Mouse (Mus musculus): Measurements from ENCODE around the gene Tmem266. TPM values are rescaled to one million over a fixed set of nuclear protein-coding genes. Genes with fewer than 3 reads are reported as not detected.

Gene Tmem266
- polyA plus RNA-seq, 1 experiment from 2014 or later: 0.20 TPM

DNA sequence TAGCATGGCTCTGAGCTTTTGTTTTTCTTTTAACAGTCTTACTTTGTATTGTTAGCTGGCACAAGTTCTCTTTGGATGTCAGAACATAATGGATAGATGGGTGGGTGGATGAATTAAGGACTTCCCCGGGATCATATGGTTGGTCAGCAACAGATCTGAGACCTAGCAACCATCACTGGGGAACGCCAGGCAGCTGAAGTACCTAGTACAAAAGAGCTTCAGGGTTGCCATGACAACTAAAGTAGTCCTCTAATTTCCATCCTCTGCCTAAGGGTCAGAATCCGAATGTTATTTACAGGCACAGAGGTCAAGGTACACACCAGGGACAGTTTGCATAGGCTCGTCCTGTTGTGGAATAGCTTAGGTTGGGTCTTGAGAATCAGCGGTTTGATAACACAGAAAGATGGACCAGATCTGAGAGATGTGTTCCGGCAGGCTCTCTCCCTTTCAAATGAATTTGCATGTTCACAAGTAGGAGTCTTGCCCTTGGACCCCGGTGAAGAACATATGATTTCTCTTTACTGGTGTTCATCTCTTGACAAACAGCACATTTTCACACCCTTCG lies 28.6 kb downstream of the Tmem266 start:
- Histone ChIP-seq H3K27me3 (ENCODE audit: control insufficient read depth, insufficient read depth, low read depth, low read length) (no peaks in the 10 kb centered on the region), H3K4me1 (replicated peaks; ENCODE audit: control insufficient read depth, insufficient read depth, low read length) (no peaks in the 10 kb centered on the region), H3K4me2 (ENCODE audit: low read depth, low read length) (no peak overlapping the region), H3K4me3 (ENCODE audit: low read length) (no peak overlapping the region), H3K9ac (ENCODE audit: low read length) (no peak overlapping the region), H3K36me3 (ENCODE audit: control insufficient read depth, insufficient read depth, low read length) (no peaks in the 10 kb centered on the region), H3K9me3 (ENCODE audit: control insufficient read depth, low read length) (no peaks in the 10 kb centered on the region), H3K27ac (ENCODE audit: low read length) (no peak overlapping the region)
- no peak for ATAC-seq (ENCODE audit: low read depth)
- 52% methylated on average over 8 of the region's 8 CpGs for WGBS

DNA sequence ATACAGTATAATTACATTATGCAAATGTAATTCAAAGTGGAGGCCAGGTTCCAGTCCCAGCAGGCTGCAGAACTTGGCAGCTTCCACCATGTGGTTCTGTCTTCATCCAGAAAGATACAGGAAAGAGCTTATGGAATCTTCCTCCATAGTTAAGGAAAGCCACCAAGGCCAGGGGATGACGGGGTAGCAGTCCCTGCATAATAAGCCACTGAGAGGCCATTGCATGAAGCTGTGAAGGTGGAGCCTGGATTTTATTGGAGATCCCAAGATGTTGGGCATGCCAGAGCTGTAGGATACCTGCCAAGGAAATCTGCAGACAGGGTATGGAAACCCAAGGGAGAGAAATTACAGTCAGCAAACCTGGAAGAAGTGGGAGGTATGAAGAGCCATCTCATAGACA lies 30.5 kb downstream of the Tmem266 start:
- WGBS: 80% methylated on average over 1 of the region's 1 CpGs
- no peaks in the 10 kb centered on the region for H3K27me3 ChIP-seq (ENCODE audit: control insufficient read depth, insufficient read depth, low read depth, low read length)

DNA sequence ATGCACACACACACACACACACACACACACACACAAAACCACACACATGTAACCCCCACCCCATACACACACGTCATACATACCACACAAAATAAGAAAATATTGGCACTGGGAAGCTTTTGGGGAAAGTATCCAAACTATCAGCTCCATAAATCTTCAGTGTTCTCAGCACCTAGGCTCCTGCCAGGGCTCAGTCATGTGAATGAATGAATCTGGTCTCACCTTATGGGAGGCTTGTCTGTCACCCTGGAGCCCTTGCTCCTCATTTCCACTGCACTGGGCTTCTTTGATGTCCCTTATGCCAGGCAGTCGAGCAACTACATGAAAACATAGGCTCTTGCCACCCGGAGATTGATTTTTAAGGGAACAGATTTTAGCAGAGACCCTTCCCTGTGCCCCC lies 33.7 kb downstream of the Tmem266 start:
- Histone ChIP-seq H3K9ac (ENCODE audit: low read length) (no peak overlapping the region), H3K27me3 (ENCODE audit: control insufficient read depth, insufficient read depth, low read depth, low read length) (no peaks in the 10 kb centered on the region), H3K4me3 (ENCODE audit: low read length) (no peak overlapping the region), H3K27ac (ENCODE audit: low read length) (no peak overlapping the region), H3K9me3 (ENCODE audit: control insufficient read depth, low read length) (no peaks in the 10 kb centered on the region), H3K4me1 (replicated peaks; ENCODE audit: control insufficient read depth, insufficient read depth, low read length) (no peaks in the 10 kb centered on the region), H3K4me2 (ENCODE audit: low read depth, low read length) (no peak overlapping the region), H3K36me3 (ENCODE audit: control insufficient read depth, insufficient read depth, low read length) (no peaks in the 10 kb centered on the region)
- ATAC-seq (ENCODE audit: low read depth): no peak
- 76% methylated on average over 3 of the region's 3 CpGs for WGBS

More for the DNA sequence above, 30.5 kb downstream of the Tmem266 start:
- Histone ChIP-seq H3K36me3 (ENCODE audit: control insufficient read depth, insufficient read depth, low read length) (no peaks in the 10 kb centered on the region), H3K4me2 (ENCODE audit: low read depth, low read length) (no peak overlapping the region), H3K4me3 (ENCODE audit: low read length) (no peak overlapping the region), H3K27ac (ENCODE audit: low read length) (no peak overlapping the region), H3K9me3 (ENCODE audit: control insufficient read depth, low read length) (no peaks in the 10 kb centered on the region), H3K9ac (ENCODE audit: low read length) (no peak overlapping the region), H3K4me1 (replicated peaks; ENCODE audit: control insufficient read depth, insufficient read depth, low read length) (no peaks in the 10 kb centered on the region)
- no peak for ATAC-seq (ENCODE audit: low read depth)

DNA sequence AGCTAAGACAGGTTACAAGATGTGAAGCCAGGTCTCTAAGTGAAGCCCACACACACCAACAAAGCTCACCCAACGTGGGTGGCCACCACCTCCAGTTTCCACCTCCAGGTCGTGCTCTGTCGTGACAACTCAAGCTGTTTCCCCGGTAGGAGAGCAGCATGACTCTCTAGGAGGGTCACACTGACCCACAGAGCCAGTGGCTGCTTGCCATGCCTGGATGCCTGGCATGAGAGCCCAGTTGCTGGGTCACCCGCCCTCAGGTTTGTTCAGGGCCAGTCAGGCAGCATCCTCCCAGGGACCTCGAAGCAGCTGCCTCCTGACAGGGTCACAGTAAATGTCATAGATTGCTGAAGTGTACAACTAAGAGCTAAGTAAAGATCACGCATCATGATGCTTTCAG lies 34.1 kb downstream of the Tmem266 start:
- H3K4me2 ChIP-seq (ENCODE audit: low read depth, low read length): no peak overlapping the region
- WGBS: 41% methylated on average over 7 of the region's 7 CpGs
- ATAC-seq (ENCODE audit: low read depth): no peak
- no peak overlapping the region for H3K9ac ChIP-seq (ENCODE audit: low read length)
- no peak overlapping the region for H3K27ac ChIP-seq (ENCODE audit: low read length)
- no peaks in the 10 kb centered on the region for H3K9me3 ChIP-seq (ENCODE audit: control insufficient read depth, low read length)
- no peaks in the 10 kb centered on the region for H3K27me3 ChIP-seq (ENCODE audit: control insufficient read depth, insufficient read depth, low read depth, low read length)
- H3K4me1 ChIP-seq (replicated peaks; ENCODE audit: control insufficient read depth, insufficient read depth, low read length): no peaks in the 10 kb centered on the region
- H3K4me3 ChIP-seq (ENCODE audit: low read length): no peak overlapping the region
- no peaks in the 10 kb centered on the region for H3K36me3 ChIP-seq (ENCODE audit: control insufficient read depth, insufficient read depth, low read length)

DNA sequence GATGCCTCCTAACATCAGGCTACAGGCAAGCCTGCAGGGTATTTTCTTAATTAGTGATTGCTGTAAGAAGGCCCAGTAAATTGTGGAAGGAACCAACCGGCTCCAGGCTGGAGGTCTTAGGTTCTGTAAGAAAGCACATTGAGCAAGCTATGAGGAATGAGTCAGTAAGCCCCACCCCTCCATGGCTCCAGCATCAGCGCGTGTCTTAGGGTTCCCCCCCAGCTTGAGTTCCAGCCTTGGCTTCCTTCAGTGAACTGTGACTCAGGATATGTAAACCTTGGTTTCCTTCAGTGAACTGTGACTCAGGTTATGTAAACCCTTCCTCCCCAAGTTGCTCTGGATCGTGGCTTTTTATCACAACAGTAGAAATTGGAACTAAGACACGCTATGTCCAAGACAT lies 35.3 kb downstream of the Tmem266 start:
- Histone ChIP-seq H3K4me3 (ENCODE audit: low read length) (no peak overlapping the region), H3K9me3 (ENCODE audit: control insufficient read depth, low read length) (no peaks in the 10 kb centered on the region), H3K27me3 (ENCODE audit: control insufficient read depth, insufficient read depth, low read depth, low read length) (no peaks in the 10 kb centered on the region), H3K4me1 (replicated peaks; ENCODE audit: control insufficient read depth, insufficient read depth, low read length) (no peaks in the 10 kb centered on the region), H3K9ac (ENCODE audit: low read length) (no peak overlapping the region), H3K36me3 (ENCODE audit: control insufficient read depth, insufficient read depth, low read length) (no peaks in the 10 kb centered on the region), H3K27ac (ENCODE audit: low read length) (no peak overlapping the region), H3K4me2 (ENCODE audit: low read depth, low read length) (no peak overlapping the region)
- 31% methylated on average over 5 of the region's 5 CpGs for WGBS
- ATAC-seq (ENCODE audit: low read depth): no peak

DNA sequence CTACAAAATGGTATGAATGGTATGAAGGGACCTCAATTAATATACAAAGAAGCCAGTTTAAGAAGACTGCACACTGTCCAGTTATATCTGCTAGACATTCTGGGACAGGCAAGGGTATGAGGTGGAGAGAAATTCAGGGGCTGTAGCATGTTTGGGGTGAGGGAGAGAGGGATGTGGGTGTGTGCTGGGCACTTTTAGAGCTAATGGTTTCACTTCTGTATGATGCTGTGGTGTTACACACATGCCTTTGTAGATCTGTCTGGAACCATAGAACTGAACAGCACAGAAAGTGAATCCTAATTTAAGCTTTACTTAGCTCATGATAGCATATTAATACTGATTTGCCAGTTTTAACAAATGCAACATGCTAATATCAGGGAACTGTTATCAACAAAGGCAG lies 37.0 kb downstream of the Tmem266 start:
- ATAC-seq (ENCODE audit: low read depth): no peak
- Histone ChIP-seq H3K27ac (ENCODE audit: low read length) (no peak overlapping the region), H3K9ac (ENCODE audit: low read length) (no peak overlapping the region), H3K4me2 (ENCODE audit: low read depth, low read length) (no peak overlapping the region), H3K9me3 (ENCODE audit: control insufficient read depth, low read length) (no peaks in the 10 kb centered on the region), H3K36me3 (ENCODE audit: control insufficient read depth, insufficient read depth, low read length) (no peaks in the 10 kb centered on the region), H3K4me1 (replicated peaks; ENCODE audit: control insufficient read depth, insufficient read depth, low read length) (no peaks in the 10 kb centered on the region), H3K4me3 (ENCODE audit: low read length) (no peak overlapping the region), H3K27me3 (ENCODE audit: control insufficient read depth, insufficient read depth, low read depth, low read length) (no peaks in the 10 kb centered on the region)

DNA sequence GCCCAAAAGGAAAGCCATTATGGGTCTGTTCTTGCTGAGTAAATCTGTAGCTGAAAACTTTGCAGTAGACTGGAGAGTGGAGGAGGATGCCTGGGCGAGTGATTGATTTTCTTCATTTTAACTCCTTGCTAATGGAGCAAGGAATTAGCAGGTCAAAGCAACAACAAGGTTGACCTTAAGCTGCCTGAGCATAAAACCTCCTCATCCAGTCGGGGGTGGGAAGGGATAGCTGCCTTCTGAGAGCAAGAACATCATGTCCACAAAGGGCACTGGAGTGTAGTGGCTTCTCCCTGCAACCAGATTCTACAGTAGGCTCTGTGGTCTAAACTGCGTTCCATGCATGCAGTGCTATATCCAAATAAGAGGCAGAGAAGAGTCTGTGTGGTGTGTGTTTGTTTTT lies 41.3 kb downstream of the Tmem266 start:
- Histone ChIP-seq H3K9ac (ENCODE audit: low read length) (no peak overlapping the region), H3K27me3 (ENCODE audit: control insufficient read depth, insufficient read depth, low read depth, low read length) (no peaks in the 10 kb centered on the region), H3K36me3 (ENCODE audit: control insufficient read depth, insufficient read depth, low read length) (no peaks in the 10 kb centered on the region), H3K9me3 (ENCODE audit: control insufficient read depth, low read length) (no peaks in the 10 kb centered on the region), H3K27ac (ENCODE audit: low read length) (no peak overlapping the region), H3K4me1 (replicated peaks; ENCODE audit: control insufficient read depth, insufficient read depth, low read length) (no peaks in the 10 kb centered on the region), H3K4me3 (ENCODE audit: low read length) (no peak overlapping the region), H3K4me2 (ENCODE audit: low read depth, low read length) (no peak overlapping the region)
- WGBS: 42% methylated on average over 3 of the region's 3 CpGs
- ATAC-seq (ENCODE audit: low read depth): no peak

DNA sequence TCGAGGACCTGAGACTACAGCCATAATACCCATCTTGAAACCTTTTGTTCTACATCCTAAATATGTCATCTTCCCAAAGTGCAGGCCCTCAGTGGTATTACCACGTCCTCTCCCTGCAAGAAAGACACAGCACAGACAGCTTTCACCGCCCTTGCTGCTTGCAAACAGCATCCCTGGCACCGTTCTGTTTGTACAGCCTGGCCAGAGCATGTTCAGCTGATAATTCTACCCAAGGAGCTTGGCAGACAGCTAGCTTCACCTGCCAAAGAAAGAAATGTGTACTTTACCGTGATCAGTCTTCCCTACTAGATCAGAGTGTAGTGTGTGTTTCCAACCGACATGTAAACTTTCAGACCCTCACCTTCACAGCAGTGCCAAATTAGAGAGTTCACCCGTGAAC lies 45.2 kb downstream of the Tmem266 start:
- ATAC-seq (ENCODE audit: low read depth): no peak
- H3K36me3 ChIP-seq (ENCODE audit: control insufficient read depth, insufficient read depth, low read length): no peaks in the 10 kb centered on the region
- no peaks in the 10 kb centered on the region for H3K9me3 ChIP-seq (ENCODE audit: control insufficient read depth, low read length)
- H3K4me3 ChIP-seq (ENCODE audit: low read length): no peak overlapping the region
- H3K9ac ChIP-seq (ENCODE audit: low read length): no peak overlapping the region
- whole genome bisulfite sequencing: 54% methylated on average over 7 of the region's 7 CpGs
- H3K4me2 ChIP-seq (ENCODE audit: low read depth, low read length): no peak overlapping the region
- no peaks in the 10 kb centered on the region for H3K4me1 ChIP-seq (replicated peaks; ENCODE audit: control insufficient read depth, insufficient read depth, low read length)
- H3K27ac ChIP-seq (ENCODE audit: low read length): no peak overlapping the region
- no peaks in the 10 kb centered on the region for H3K27me3 ChIP-seq (ENCODE audit: control insufficient read depth, insufficient read depth, low read depth, low read length)

DNA sequence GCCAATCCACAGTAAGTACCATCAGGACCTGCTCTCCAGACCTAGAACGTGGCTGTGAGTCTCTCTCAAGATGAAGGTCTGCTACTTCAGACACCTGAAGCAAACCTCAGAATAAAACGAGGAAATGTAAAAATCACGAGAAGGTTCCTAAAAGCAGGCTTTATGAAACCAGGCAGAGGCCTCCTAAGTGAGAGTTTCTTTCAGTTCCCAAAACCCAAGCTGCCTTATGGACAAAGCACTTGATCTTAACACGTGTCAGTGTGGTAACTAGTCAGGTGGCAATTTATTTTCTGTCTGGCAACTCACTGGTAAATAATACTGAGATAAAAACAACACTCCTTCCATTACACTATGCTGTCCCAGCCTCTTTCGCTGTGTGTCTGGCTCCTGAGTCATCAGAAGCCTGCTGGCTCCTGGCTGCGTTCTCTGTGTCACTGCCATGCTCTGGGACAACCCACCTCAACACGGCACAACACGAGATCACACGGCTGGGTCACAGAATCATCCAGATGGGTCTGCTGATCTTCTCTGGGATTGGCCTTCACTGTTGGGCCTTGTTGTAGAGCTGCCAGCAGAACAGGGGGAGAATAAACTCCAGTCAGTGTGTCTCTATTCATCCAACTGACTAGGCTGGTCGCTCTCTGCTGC lies 51.0 kb downstream of the Tmem266 start:
- H3K36me3 ChIP-seq (ENCODE audit: control insufficient read depth, insufficient read depth, low read length): no peaks in the 10 kb centered on the region
- no peak overlapping the region for H3K4me3 ChIP-seq (ENCODE audit: low read length)
- no peaks in the 10 kb centered on the region for H3K27me3 ChIP-seq (ENCODE audit: control insufficient read depth, insufficient read depth, low read depth, low read length)
- H3K9me3 ChIP-seq (ENCODE audit: control insufficient read depth, low read length): no peaks in the 10 kb centered on the region
- no peak overlapping the region for H3K4me2 ChIP-seq (ENCODE audit: low read depth, low read length)
- H3K27ac ChIP-seq (ENCODE audit: low read length): no peak overlapping the region
- no peak overlapping the region for H3K9ac ChIP-seq (ENCODE audit: low read length)
- no peaks in the 10 kb centered on the region for H3K4me1 ChIP-seq (replicated peaks; ENCODE audit: control insufficient read depth, insufficient read depth, low read length)
- no peak for ATAC-seq (ENCODE audit: low read depth)
- WGBS: 76% methylated on average over 10 of the region's 10 CpGs

DNA sequence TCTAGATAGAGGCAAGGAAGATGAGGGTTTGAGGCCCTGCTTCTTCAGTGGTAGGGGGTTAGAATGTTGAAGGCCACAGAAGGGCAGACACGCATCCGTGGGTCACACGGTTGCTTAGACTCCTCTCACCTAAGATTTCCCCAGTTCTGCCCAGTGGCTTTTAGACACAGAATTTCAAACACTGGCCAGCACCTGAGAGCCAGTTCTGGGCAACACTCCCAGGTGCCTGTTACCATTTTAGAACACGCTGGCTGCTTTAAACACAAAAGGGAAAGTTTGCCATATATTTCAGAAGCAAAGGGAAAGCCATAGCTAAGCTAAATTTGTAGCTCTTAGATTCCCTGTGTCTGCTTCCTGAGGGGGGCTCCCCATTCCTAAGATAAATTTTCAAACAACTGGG lies 54.7 kb downstream of the Tmem266 start:
- H3K27ac ChIP-seq (ENCODE audit: low read length): no peak overlapping the region
- H3K4me1 ChIP-seq (replicated peaks; ENCODE audit: control insufficient read depth, insufficient read depth, low read length): no peaks in the 10 kb centered on the region
- no peaks in the 10 kb centered on the region for H3K27me3 ChIP-seq (ENCODE audit: control insufficient read depth, insufficient read depth, low read depth, low read length)
- WGBS: 83% methylated on average over 4 of the region's 4 CpGs
- H3K9ac ChIP-seq (ENCODE audit: low read length): no peak overlapping the region
- H3K4me2 ChIP-seq (ENCODE audit: low read depth, low read length): no peak overlapping the region
- no peak for ATAC-seq (ENCODE audit: low read depth)
- H3K9me3 ChIP-seq (ENCODE audit: control insufficient read depth, low read length): no peaks in the 10 kb centered on the region
- no peak overlapping the region for H3K4me3 ChIP-seq (ENCODE audit: low read length)
- H3K36me3 ChIP-seq (ENCODE audit: control insufficient read depth, insufficient read depth, low read length): no peaks in the 10 kb centered on the region

Measured in lung, embryonic 16.5 days (tissue).